Mouse (Mus musculus) lung, adult 2 months (tissue): Measurements from ENCODE around the gene Ttll11.
A peak's percentile ranks its signal among the peaks of the same experiment; 100 is the strongest.

ENCODE experiments used
- CTCF ChIP-seq: fragments of 200-500 bp; IDR thresholded peaks from 2 replicates; pipeline ENCODE4 v1.5.1; 2011; ENCODE audit warnings: mild to moderate bottlenecking, low read length, control low read depth; ENCODE audit not compliant: insufficient read depth
- POLR2A ChIP-seq: fragments of 200-500 bp; IDR thresholded peaks from 2 replicates; pipeline ENCODE4 v1.6.1; 2011; ENCODE audit warnings: low read depth, mild to moderate bottlenecking, control low read depth, low read length, borderline replicate concordance; ENCODE audit errors: extremely low read depth

DNA sequence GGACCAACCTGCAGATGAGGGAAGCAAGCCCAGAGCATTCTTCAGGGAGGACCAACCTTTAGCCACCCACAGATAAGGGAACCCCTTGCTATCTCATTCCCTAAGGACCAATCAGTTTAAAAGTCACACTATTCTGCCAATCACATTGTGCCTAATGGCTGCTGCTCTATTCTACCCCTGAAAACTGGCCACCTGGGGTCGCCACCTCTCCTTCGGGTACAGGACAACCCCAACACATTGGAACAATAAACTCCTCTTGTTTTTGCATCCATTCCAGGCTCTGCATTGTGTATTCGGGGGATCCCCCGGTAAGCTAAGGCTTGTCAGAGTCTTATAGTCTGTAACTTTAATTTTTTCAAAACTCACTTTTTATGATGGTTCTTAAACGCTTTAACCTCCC is 218.3 kb downstream of the Ttll11 start:
- TF ChIP-seq CTCF: 0 out of 2 replicates have a peak, but pooled peaks have one; percentile 2
- TF ChIP-seq POLR2A: no peak
